Mouse (Mus musculus) erythroblast, embryonic 14.5 days (primary cell): ENCODE measurements around the gene Pik3r2.

ENCODE experiments used
- GATA1 ChIP-seq: IDR thresholded peaks from 2 replicates; pipeline ENCODE4 v1.6.1; 2012; ENCODE audit warnings: low read length, inconsistent platforms, mixed read lengths
- TAL1 ChIP-seq: IDR thresholded peaks from 3 replicates; pipeline ENCODE4 v1.6.1; 2012; ENCODE audit warnings: low read length, inconsistent platforms, mixed read lengths

DNA sequence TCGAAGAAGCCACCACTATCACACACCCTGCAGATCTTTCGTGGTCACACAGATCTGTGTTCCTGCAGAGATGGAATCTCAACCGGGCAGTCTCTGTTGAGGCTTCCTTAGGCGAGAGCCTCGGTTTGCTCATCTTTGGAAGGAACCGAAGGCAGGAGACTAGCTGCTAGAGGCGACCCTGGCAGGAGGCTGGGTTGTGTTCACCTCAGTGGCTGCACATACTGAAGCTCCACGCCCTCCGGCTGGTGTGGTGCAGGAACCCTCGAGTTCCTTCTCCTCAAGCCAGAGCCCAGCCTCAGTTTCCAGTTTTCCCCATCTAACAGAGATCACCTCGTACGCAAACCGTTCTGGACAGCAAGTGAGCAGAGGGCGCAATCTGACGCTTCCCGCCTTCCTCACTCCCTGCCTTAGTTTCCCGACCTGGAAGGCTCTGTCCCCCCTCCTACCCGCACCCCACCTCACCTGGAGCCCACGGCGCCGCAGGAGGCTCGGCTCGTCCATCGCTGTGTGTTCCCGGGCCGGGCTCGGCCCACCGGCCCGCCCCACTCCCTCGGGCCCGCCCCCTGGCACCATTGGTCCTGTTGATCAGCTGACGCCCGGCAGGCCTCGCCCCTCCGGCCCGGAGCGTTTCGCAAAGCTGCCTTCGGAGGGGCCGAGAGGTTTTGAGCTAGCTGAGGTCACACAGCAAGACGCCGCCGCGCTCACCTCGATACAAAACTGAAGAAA, 28.1 kb upstream of the Pik3r2 start, which contains the start of gene Mast3:
- TF ChIP-seq GATA1 (no peak), TAL1 (no peak)
